13 mouse cellular contexts compared by ENCODE assay signal in the genomic region with DNA sequence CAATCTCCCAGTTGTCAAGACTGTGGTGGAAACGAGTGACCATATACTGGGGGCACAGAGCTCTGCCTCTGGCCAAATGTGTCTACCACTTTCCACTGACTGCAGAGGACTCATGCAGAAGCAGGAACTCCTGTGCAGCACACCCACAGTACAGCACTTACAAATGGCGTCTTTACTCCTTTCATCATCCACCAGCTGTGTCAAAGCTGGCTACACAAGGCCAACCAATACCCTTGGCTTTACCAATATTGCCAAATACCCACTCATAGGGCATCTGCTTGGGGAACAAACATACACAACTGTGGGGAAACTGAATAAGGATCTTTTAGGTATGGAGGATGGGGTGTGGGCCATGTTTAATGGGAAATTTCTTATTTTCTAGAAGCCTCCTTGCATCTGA. TPM values are rescaled to one million over a fixed set of nuclear protein-coding genes. Genes with fewer than 3 reads are reported as not detected.
DNase-seq lines count a peak whose midpoint lies in the region; ATAC-seq and TF ChIP-seq lines count a peak whose summit lies in the region.
"Had no signal": no experiment of that assay in that cellular context is flagged by ENCODE, and none has a peak within 500 bp of the region (broad histone marks: within the 10 kb centered on the region; RNA-seq: fewer than 3 reads in every experiment).

No protein-coding gene starts in this region.

- TF ChIP-seq POLR2A in liver, adult 2 months (IDR thresholded peaks at IDR 0.05; ENCODE audit: extremely low read depth, insufficient read depth, low read length): no peak

- H3K9ac ChIP-seq in hindbrain, embryonic 16.5 days (ENCODE audit: low read depth, low read length): no peak overlapping the region
- no peak overlapping the region for H3K9ac ChIP-seq in hindbrain, embryonic 11.5 days (ENCODE audit: low read depth, low read length)
- peak overlapping the region; percentile 41; the same call in 1 of the 2 replicates for H3K9ac ChIP-seq in liver, adult 2 months (ENCODE audit: low read depth, low read length)
- no peak overlapping the region for H3K9ac ChIP-seq in liver, embryonic 11.5 days (ENCODE audit: low read depth, low read length)
- no peak overlapping the region for H3K9ac ChIP-seq in stomach, postnatal 0 days (ENCODE audit: low read length)
- H3K9ac ChIP-seq: heart, embryonic 13.5 days; lung, embryonic 14.5 days had no signal

- peaks cover 3% of the 10 kb centered on the region for H3K4me1 ChIP-seq in hindbrain, embryonic 16.5 days (ENCODE audit: control insufficient read depth, insufficient read depth, low read depth, low read length)
- no peaks in the 10 kb centered on the region for H3K4me1 ChIP-seq in hindbrain, embryonic 11.5 days (replicated peaks; ENCODE audit: control insufficient read depth, insufficient read depth, low read length)
- H3K4me1 ChIP-seq in liver, adult 2 months (ENCODE audit: control insufficient read depth, insufficient read depth, low read length): peaks cover 37% of the 10 kb centered on the region
- no peaks in the 10 kb centered on the region; the same call in 1 of the 2 replicates for H3K4me1 ChIP-seq in liver, embryonic 11.5 days (replicated peaks; ENCODE audit: control insufficient read depth, insufficient read depth, low read length)
- H3K4me1 ChIP-seq in stomach, postnatal 0 days (replicated peaks; ENCODE audit: control insufficient read depth, insufficient read depth): no peaks in the 10 kb centered on the region; the same call in 1 of the 2 replicates

- no peak overlapping the region for H3K4me2 ChIP-seq in hindbrain, embryonic 16.5 days (ENCODE audit: low read length)
- no peak overlapping the region for H3K4me2 ChIP-seq in hindbrain, embryonic 11.5 days (replicated peaks; ENCODE audit: low read depth, low read length)
- no peak overlapping the region for H3K4me2 ChIP-seq in liver, embryonic 11.5 days
- no peak overlapping the region for H3K4me2 ChIP-seq in stomach, postnatal 0 days (replicated peaks; ENCODE audit: low read depth)
- H3K4me2 ChIP-seq: heart, embryonic 13.5 days; lung, embryonic 14.5 days had no signal

- H3K27me3 ChIP-seq in hindbrain, embryonic 16.5 days (replicated peaks; ENCODE audit: control insufficient read depth, insufficient read depth, low read length): no peaks in the 10 kb centered on the region
- no peaks in the 10 kb centered on the region for H3K27me3 ChIP-seq in hindbrain, embryonic 11.5 days (ENCODE audit: control insufficient read depth, insufficient read depth, low read length)
- H3K27me3 ChIP-seq in liver, adult 2 months (ENCODE audit: control insufficient read depth, insufficient read depth, low read length): no peaks in the 10 kb centered on the region
- no peaks in the 10 kb centered on the region for H3K27me3 ChIP-seq in liver, embryonic 11.5 days (replicated peaks; ENCODE audit: control insufficient read depth, insufficient read depth, low read length)
- H3K27me3 ChIP-seq in stomach, postnatal 0 days (ENCODE audit: control insufficient read depth, insufficient read depth, low read length): no peaks in the 10 kb centered on the region
- H3K27me3 ChIP-seq: heart, embryonic 13.5 days had no signal

- 95% methylated on average over 2 of the region's 2 CpGs for WGBS in hindbrain, embryonic 16.5 days
- 74% methylated on average over 2 of the region's 2 CpGs for WGBS in hindbrain, embryonic 11.5 days
- 26% methylated on average over 2 of the region's 2 CpGs for WGBS in liver, adult 2 months
- 69% methylated on average over 2 of the region's 2 CpGs for WGBS in liver, embryonic 11.5 days
- 94% methylated on average over 2 of the region's 2 CpGs for WGBS in stomach, postnatal 0 days

- peak; percentile 9; the same call in 1 of the 2 replicates for ATAC-seq in hindbrain, embryonic 16.5 days
- ATAC-seq in hindbrain, embryonic 11.5 days (ENCODE audit: low FRiP score): no peak
- no peak for ATAC-seq in liver, embryonic 11.5 days (replicated peaks; ENCODE audit: low FRiP score)
- peak; percentile 45 for ATAC-seq in inflammation-experienced regulatory T-cells, adult 6 months
- ATAC-seq in stomach, postnatal 0 days (ENCODE audit: low FRiP score, low TSS enrichment): 0 out of 2 replicates have a peak, but pooled peaks have one; percentile 6

- H3K36me3 ChIP-seq in hindbrain, embryonic 16.5 days (ENCODE audit: control insufficient read depth, insufficient read depth, low read length): no peaks in the 10 kb centered on the region
- no peaks in the 10 kb centered on the region for H3K36me3 ChIP-seq in hindbrain, embryonic 11.5 days (ENCODE audit: control insufficient read depth, insufficient read depth, low read length)
- peaks cover 21% of the 10 kb centered on the region for H3K36me3 ChIP-seq in liver, adult 2 months (ENCODE audit: control insufficient read depth, insufficient read depth, low read length)
- no peaks in the 10 kb centered on the region for H3K36me3 ChIP-seq in liver, embryonic 11.5 days (ENCODE audit: control insufficient read depth, insufficient read depth, low read length)
- no peaks in the 10 kb centered on the region for H3K36me3 ChIP-seq in stomach, postnatal 0 days (ENCODE audit: control insufficient read depth, insufficient read depth, low read length)

- TF ChIP-seq EP300 in stomach, postnatal 0 days (optimal IDR thresholded peaks at IDR 0.05): no peak

- no peak overlapping the region for H3K4me3 ChIP-seq in hindbrain, embryonic 16.5 days (ENCODE audit: low read length)
- H3K4me3 ChIP-seq in hindbrain, embryonic 11.5 days (ENCODE audit: low read depth, low read length): no peak overlapping the region
- H3K4me3 ChIP-seq in liver, adult 2 months (ENCODE audit: insufficient read depth, low read depth, low read length): no peak overlapping the region
- no peak overlapping the region for H3K4me3 ChIP-seq in liver, embryonic 11.5 days (ENCODE audit: low read depth, low read length)
- no peak overlapping the region for H3K4me3 ChIP-seq in stomach, postnatal 0 days (ENCODE audit: low read depth, low read length)
- H3K4me3 ChIP-seq: erythroblast, embryonic 14.5 days; heart, embryonic 13.5 days had no signal

- peaks cover 11% of the 10 kb centered on the region; the same call in 1 of the 2 replicates for H3K79me2 ChIP-seq in liver, adult 2 months (ENCODE audit: control insufficient read depth, insufficient read depth, low read length)

- no peaks in the 10 kb centered on the region for H3K9me3 ChIP-seq in hindbrain, embryonic 16.5 days (ENCODE audit: control insufficient read depth, low read length)
- H3K9me3 ChIP-seq in hindbrain, embryonic 11.5 days (ENCODE audit: control insufficient read depth, low read length): no peaks in the 10 kb centered on the region
- no peaks in the 10 kb centered on the region for H3K9me3 ChIP-seq in liver, embryonic 11.5 days (ENCODE audit: control insufficient read depth, low read length)
- no peaks in the 10 kb centered on the region for H3K9me3 ChIP-seq in stomach, postnatal 0 days (ENCODE audit: control insufficient read depth, low read length)
- H3K9me3 ChIP-seq: heart, embryonic 13.5 days had no signal

- no peak for DNase-seq in hindbrain, embryonic 11.5 days (ENCODE audit: low spot score)
- peak; percentile 67 for DNase-seq in liver, adult 2 months (ENCODE audit: extremely low read depth, low read depth, low spot score)
- no peak for DNase-seq in liver, embryonic 11.5 days (ENCODE audit: low spot score)
- DNase-seq in stomach, postnatal 0 days (ENCODE audit: low spot score): no peak
- no peak for DNase-seq in frontal cortex, postnatal 25 days (ENCODE audit: low spot score in 2 of 2)
- DNase-seq: gastrocnemius, postnatal 25 days; layer of hippocampus, adult 9-11 months; right cerebral cortex, adult 18-20 months had no signal

- H3K27ac ChIP-seq in hindbrain, embryonic 16.5 days (ENCODE audit: low read depth, low read length): no peak overlapping the region
- H3K27ac ChIP-seq in hindbrain, embryonic 11.5 days (ENCODE audit: low read depth, low read length): no peak overlapping the region
- H3K27ac ChIP-seq in liver, adult 2 months (replicated peaks; ENCODE audit: insufficient read depth, low read depth, low read length): peak overlapping the region; percentile 99
- no peak overlapping the region for H3K27ac ChIP-seq in liver, embryonic 11.5 days (ENCODE audit: low read depth, low read length)
- no peak overlapping the region for H3K27ac ChIP-seq in stomach, postnatal 0 days (replicated peaks)

- TF ChIP-seq CTCF in liver, adult 2 months (IDR thresholded peaks at IDR 0.05; ENCODE audit: low read depth, low read length): no peak
- no peak for TF ChIP-seq CTCF in stomach, postnatal 0 days (IDR thresholded peaks at IDR 0.05; ENCODE audit: low read depth)

RNA-seq across cellular contexts. Expression of gene Ggact, which starts 11.8 kb away (rescaled TPM):
- polyA plus RNA-seq in hindbrain, embryonic 16.5 days (2015; fragmentation: Nextera tagmentation; extraction: Ambion mirVana): 13.6 and 14.7 TPM in 2 replicates
- polyA plus RNA-seq in hindbrain, embryonic 11.5 days (2014; fragmentation: Nextera tagmentation; extraction: Ambion mirVana): 5.1 and 5.6 TPM in 2 replicates
- total RNA-seq in liver, adult 2 months (2014; rRNA removed): 122 and 144 TPM in 2 replicates
- polyA plus RNA-seq in liver, adult 2 months (2012; rRNA removed): 187 and 252 TPM in 2 replicates
- polyA plus RNA-seq in liver, embryonic 11.5 days (2014; fragmentation: Nextera tagmentation; extraction: Ambion mirVana): 16.9 and 18.8 TPM in 2 replicates
- 10 to 100 TPM; 16.8 to 36.1 (median 27.9) TPM for polyA plus RNA-seq in inflammation-experienced regulatory T-cells, adult 6 months (2017; shearing (Covaris generic))
- polyA plus RNA-seq in stomach, postnatal 0 days (2015; fragmentation: Nextera tagmentation; extraction: Ambion mirVana): 54.3 and 59.3 TPM in 2 replicates

Comparison
In these comparisons a context has a peak if more than half of its experiments do, and no peak if none do; other contexts are left out.
1. ATAC-seq: peak in hindbrain, embryonic 16.5 days (single experiment), inflammation-experienced regulatory T-cells, adult 6 months (single experiment) and stomach, postnatal 0 days (single experiment); none in hindbrain, embryonic 11.5 days (single experiment) and liver, embryonic 11.5 days (single experiment).